Mouse (Mus musculus) left cerebral cortex, postnatal 25 days (tissue): ENCODE measurements around the gene Prickle1. TPM values are rescaled to one million over a fixed set of nuclear protein-coding genes. Genes with fewer than 3 reads are reported as not detected.

Experiments
- DNase-seq, 2 experiments: peaks; one replicate each; pipeline ENCODE4 v3.0.0; 2022; ENCODE audit warnings: low spot score in 2 of 2, mixed read lengths in 1 of 2
- intact Hi-C: fragments of 180-260 bp; cut with DNase I; formaldehyde crosslinking; loops from one replicate; pipeline ENCODE4 v1.15.1; 2025
- total RNA-seq, 2 experiments: library from RNA; stranded (reverse); gene quantifications; 2 replicates each; pipeline ENCODE4 v1.2.3; 2021

Gene Prickle1
- total RNA-seq, 2 experiments from 2014 or later: 85.7 to 98.6 TPM

- intact Hi-C loops: loop anchor here (2.0 to 10.0 kb wide), 3 partner anchors 58 to 694 kb away; no protein-coding TSS in a partner anchor
- no peak for DNase-seq
Measured at GRCm38 (mm10) chr15:93518143-93518902, 77.4 kb downstream of the Prickle1 start.

- intact Hi-C loops: loop anchor here (10.0 kb wide), 1 partner anchor 308 kb away; no protein-coding TSS in a partner anchor
- DNase-seq: no peak
Measured at GRCm38 (mm10) chr15:93517022-93517565, 78.6 kb downstream of the Prickle1 start.

- no peak for DNase-seq
- intact Hi-C loops: loop anchor here (10.0 kb wide), 1 partner anchor 309 kb away; no protein-coding TSS in a partner anchor
Measured at GRCm38 (mm10) chr15:93515316-93515715, 80.4 kb downstream of the Prickle1 start.

- intact Hi-C loops: loop anchor here (10.0 kb wide), 1 partner anchor 311 kb away; no protein-coding TSS in a partner anchor
- DNase-seq: no peak
Measured at GRCm38 (mm10) chr15:93513939-93514341, 81.8 kb downstream of the Prickle1 start.

- intact Hi-C loops: loop anchor here (10.0 kb wide), 1 partner anchor 312 kb away; no protein-coding TSS in a partner anchor
Measured at GRCm38 (mm10) chr15:93512437-93512836, 83.3 kb downstream of the Prickle1 start.

GRCm38 (mm10) chr15:93510690-93511336 is 84.9 kb downstream of the Prickle1 start:
- no peak for DNase-seq
- intact Hi-C loops: loop anchor here (10.0 kb wide), 1 partner anchor 314 kb away; no protein-coding TSS in a partner anchor

More at GRCm38 (mm10) chr15:93512437-93512836, 83.3 kb downstream of the Prickle1 start:
- DNase-seq: no peak

GRCm38 (mm10) chr15:93504808-93505207 is 90.9 kb downstream of the Prickle1 start:
- peak in 1 of 2 experiments; percentile 64 for DNase-seq
- intact Hi-C loops: no loop called here

- intact Hi-C loops: no loop called here
- DNase-seq: no peak
Measured at GRCm38 (mm10) chr15:93503201-93503745, 92.4 kb downstream of the Prickle1 start.

GRCm38 (mm10) chr15:93502703-93503102 is 93.0 kb downstream of the Prickle1 start:
- intact Hi-C loops: no loop called here
- DNase-seq: no peak

GRCm38 (mm10) chr15:93499866-93500265 is 95.8 kb downstream of the Prickle1 start:
- DNase-seq: no peak

GRCm38 (mm10) chr15:93494700-93495099 is 101.0 kb downstream of the Prickle1 start:
- DNase-seq: no peak
- intact Hi-C loops: no loop called here

More at GRCm38 (mm10) chr15:93499866-93500265, 95.8 kb downstream of the Prickle1 start:
- intact Hi-C loops: no loop called here

- DNase-seq: no peak
- intact Hi-C loops: no loop called here
Measured at GRCm38 (mm10) chr15:93489597-93489996, 106.1 kb downstream of the Prickle1 start.

GRCm38 (mm10) chr15:93486066-93486465 is 109.6 kb downstream of the Prickle1 start:
- DNase-seq: no peak

GRCm38 (mm10) chr15:93485252-93485651 is 110.4 kb downstream of the Prickle1 start:
- no peak for DNase-seq
- intact Hi-C loops: no loop called here

More at GRCm38 (mm10) chr15:93486066-93486465, 109.6 kb downstream of the Prickle1 start:
- intact Hi-C loops: no loop called here

GRCm38 (mm10) chr15:93484261-93484710 is 111.4 kb downstream of the Prickle1 start:
- intact Hi-C loops: no loop called here
- no peak for DNase-seq

- no peak for DNase-seq
- intact Hi-C loops: no loop called here
Measured at GRCm38 (mm10) chr15:93481112-93481511, 114.6 kb downstream of the Prickle1 start.

GRCm38 (mm10) chr15:93479445-93479844 is 116.2 kb downstream of the Prickle1 start:
- peak in 1 of 2 experiments; percentile 72 for DNase-seq
- intact Hi-C loops: no loop called here

- no peak for DNase-seq
- intact Hi-C loops: no loop called here
Measured at GRCm38 (mm10) chr15:93478676-93479075, 117.0 kb downstream of the Prickle1 start.

GRCm38 (mm10) chr15:93477729-93478128 is 118.0 kb downstream of the Prickle1 start:
- intact Hi-C loops: no loop called here
- no peak for DNase-seq

- DNase-seq: no peak
- intact Hi-C loops: no loop called here
Measured at GRCm38 (mm10) chr15:93475688-93476087, 120.0 kb downstream of the Prickle1 start.
